Mouse (Mus musculus) left cerebral cortex, postnatal 25 days (tissue): Measurements from ENCODE around the gene Stx16. TPM values are rescaled to one million over a fixed set of nuclear protein-coding genes. Genes with fewer than 3 reads are reported as not detected.
A peak's percentile ranks its signal among the peaks of the same experiment; 100 is the strongest.

ENCODE experiments used
- DNase-seq, 2 experiments: peaks; one replicate each; pipeline ENCODE4 v3.0.0; 2022; ENCODE audit warnings: low spot score in 2 of 2, mixed read lengths in 1 of 2
- intact Hi-C: fragments of 180-260 bp; cut with DNase I; formaldehyde crosslinking; loops from one replicate; pipeline ENCODE4 v1.15.1; 2025
- total RNA-seq, 2 experiments: library from RNA; stranded (reverse); gene quantifications; 2 replicates each; pipeline ENCODE4 v1.2.3; 2021

Stx16 gene
- total RNA-seq, 2 experiments from 2014 or later, result 49.5 to 56.1 TPM

DNA sequence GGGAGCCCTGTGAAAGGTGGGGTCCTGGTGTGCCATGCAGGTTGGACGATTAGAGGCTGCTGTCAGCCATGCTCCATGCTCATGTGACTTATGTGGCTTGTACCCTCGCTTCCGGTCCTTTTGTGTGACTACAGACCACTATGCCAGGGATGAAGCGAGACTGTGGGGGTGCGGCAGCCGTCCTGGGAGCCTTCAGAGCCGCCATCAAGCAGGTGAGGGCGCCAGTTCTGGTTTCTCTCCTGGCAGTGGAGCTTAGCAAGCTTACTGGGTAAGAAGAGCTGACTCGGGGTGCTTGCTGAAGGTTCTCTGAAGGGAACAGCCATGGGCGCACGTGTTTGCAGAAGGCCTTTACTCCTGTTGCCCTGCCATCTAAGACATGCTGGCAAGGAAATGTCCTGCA is 43.2 kb downstream of the Stx16 start:
- intact Hi-C loops, result no loop called here
- no peak for DNase-seq

- intact Hi-C loops, result no loop called here
- no peak for DNase-seq
Observed at GRCm38 (mm10) chr2:174120631-174121030, 44.5 kb downstream of the Stx16 start.

DNA sequence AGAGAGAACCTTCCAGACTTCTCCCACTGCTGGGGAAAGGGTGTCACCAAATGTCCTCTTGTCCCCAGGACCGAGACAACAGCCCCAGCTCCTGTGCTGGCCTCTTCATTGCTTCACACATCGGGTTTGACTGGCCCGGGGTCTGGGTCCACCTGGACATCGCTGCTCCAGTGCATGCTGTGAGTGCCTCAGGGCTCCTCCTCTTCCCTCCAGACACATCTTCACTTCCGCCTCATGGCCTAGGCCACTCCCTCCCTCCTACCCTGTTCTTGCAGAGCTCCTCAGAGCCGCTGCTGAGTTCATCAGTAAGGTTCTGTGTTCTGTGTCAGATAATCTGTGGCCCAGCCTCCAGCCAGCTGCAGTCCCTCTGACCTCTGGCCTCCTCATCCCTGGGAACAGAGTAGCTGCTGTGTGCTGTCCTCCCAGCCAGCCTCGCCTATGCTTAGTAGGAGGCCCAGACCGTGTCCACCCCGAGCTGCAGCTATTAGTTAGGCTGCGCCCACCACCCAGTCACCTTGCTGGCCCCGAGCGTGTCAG is 45.4 kb downstream of the Stx16 start:
- DNase-seq, result no peak
- intact Hi-C loops, result no loop called here

GRCm38 (mm10) chr2:174122331-174122730 is 46.2 kb downstream of the Stx16 start:
- no peak for DNase-seq
- intact Hi-C loops, result no loop called here

DNA sequence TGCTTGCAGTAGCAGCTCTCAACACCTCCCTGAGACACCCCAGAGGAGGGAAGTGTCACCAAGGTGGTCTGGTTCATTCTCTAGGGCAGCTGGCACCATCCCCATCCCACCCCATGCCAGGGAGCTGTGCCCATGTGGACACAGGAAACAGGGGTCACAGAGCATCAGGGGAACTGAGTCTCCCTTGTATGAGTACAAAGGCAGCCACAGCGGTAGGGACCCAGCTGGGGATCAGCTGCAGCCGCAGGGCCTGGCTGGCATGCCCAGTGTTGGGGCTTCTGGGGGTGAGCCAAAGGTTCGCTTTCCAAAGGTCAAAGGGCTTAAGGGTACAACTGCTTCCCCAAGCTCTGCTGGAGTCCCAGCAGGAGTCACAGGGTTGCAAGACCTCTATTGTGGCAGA is 47.6 kb downstream of the Stx16 start:
- intact Hi-C loops, result no loop called here
- DNase-seq, result no peak

DNA sequence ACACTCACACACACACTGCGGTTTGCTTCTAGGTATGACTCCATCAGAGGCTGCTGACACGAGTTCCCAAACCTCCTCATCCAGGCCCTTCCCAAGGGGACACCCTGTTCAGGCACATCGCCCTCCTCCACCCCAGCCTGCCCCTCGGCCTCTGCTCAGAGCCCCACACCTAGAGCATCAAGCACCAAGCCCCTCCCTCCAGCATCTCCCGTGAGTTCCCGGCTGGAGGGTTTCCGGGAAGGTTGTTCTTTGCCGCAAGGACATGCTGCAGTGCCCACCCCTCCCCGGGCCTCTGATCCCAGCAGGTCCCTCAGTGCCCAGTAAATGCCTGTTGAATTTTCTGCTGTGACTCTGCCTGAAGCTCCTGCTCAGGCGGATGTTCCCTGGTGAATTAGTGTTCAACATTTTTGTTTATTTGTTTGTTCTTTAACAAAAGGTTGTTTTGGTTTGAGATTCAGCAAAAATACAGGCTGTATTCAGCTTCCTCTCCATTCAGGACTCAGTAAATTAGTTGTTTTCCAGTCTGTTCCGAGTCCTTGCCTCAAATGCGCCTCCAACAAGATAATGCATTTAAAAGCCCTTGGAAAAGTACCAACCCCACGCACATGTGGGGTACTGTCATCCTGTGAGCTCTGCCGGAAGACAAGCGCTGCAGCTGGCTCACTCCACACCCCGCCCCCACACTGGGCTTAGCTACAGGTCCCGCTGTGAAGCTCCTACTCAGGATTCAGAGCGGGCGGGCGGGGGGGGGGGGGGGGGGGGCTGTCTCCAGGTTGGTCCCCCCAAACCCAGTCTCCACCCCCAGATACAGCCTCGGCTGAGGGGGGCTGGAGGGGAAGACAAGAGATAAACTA is 50.6 kb downstream of the Stx16 start:
- peak; percentile 77 to 93 for DNase-seq
- intact Hi-C loops, result no loop called here

GRCm38 (mm10) chr2:174127376-174127713 is 51.2 kb downstream of the Stx16 start:
- DNase-seq, result no peak
- intact Hi-C loops, result no loop called here

- intact Hi-C loops, result no loop called here
- no peak for DNase-seq
Observed at GRCm38 (mm10) chr2:174128926-174129325, 52.8 kb downstream of the Stx16 start.

- no peak for DNase-seq
- intact Hi-C loops, result no loop called here
Observed at GRCm38 (mm10) chr2:174130468-174131097, 54.5 kb downstream of the Stx16 start.

GRCm38 (mm10) chr2:174132413-174132969 is 56.4 kb downstream of the Stx16 start:
- no peak for DNase-seq
- intact Hi-C loops, result no loop called here

Other genes with a start within 250 kb of the Stx16 start
- 10 to 100 TPM in 1 of 2 experiments, 1 to 10 TPM in 1; 9.9 to 10.8 TPM for gene Npepl1, start 34.0 kb downstream of the Stx16 start, total RNA-seq
- gene Gnas, start 208.0 kb downstream of the Stx16 start, total RNA-seq, result 1,000 to 10,000 TPM; 1,712 to 1,744 TPM